Mouse (Mus musculus) intestine, postnatal 0 days (tissue): ENCODE results near the gene Nav3. TPM values are rescaled to one million over a fixed set of nuclear protein-coding genes. Genes with fewer than 3 reads are reported as not detected.

Experiments used
- ATAC-seq: fragments of 200-750 bp; cut with Nextera tagmentation; 2 replicates; pipeline ENCODE4 v1.8.0; 2017; ENCODE audit warnings: mild to moderate bottlenecking, moderate TSS enrichment, moderate library complexity
- H3K27ac ChIP-seq: fragments of 300-500 bp; sonication (generic); 2 replicates; pipeline ENCODE4 v1.5.1; 2014; ENCODE audit warnings: mild to moderate bottlenecking, low read depth, low read length, moderate library complexity
- H3K27me3 ChIP-seq: fragments of 300-500 bp; sonication (generic); replicated peaks from 2 replicates; pipeline ENCODE4 v1.6.1; 2014; ENCODE audit warnings: low read length, mixed read lengths; ENCODE audit not compliant: control insufficient read depth, insufficient read depth
- H3K36me3 ChIP-seq: fragments of 300-500 bp; sonication (generic); 2 replicates; pipeline ENCODE4 v1.6.1; 2014; ENCODE audit warnings: mild to moderate bottlenecking, moderate library complexity; ENCODE audit not compliant: control insufficient read depth, insufficient read depth
- H3K4me1 ChIP-seq: fragments of 300-500 bp; sonication (generic); replicated peaks from 2 replicates; pipeline ENCODE4 v1.6.1; 2014; ENCODE audit warnings: antibody characterized with exemption, low read length, mixed read lengths; ENCODE audit not compliant: control insufficient read depth, insufficient read depth
- H3K4me2 ChIP-seq: fragments of 300-500 bp; sonication (generic); replicated peaks from 2 replicates; pipeline ENCODE4 v1.6.1; 2014; ENCODE audit warnings: low read depth, mild to moderate bottlenecking, moderate library complexity
- H3K4me3 ChIP-seq: fragments of 300-500 bp; sonication (generic); 2 replicates; pipeline ENCODE4 v1.5.1; 2014; ENCODE audit warnings: low read depth, low read length
- H3K9ac ChIP-seq: fragments of 300-500 bp; sonication (generic); 2 replicates; pipeline ENCODE4 v1.6.1; 2014; ENCODE audit warnings: mild to moderate bottlenecking, low read depth, low read length
- H3K9me3 ChIP-seq: fragments of 300-500 bp; sonication (generic); 2 replicates; pipeline ENCODE4 v1.6.1; 2016; ENCODE audit warnings: mixed run types; ENCODE audit not compliant: control insufficient read depth
- CTCF ChIP-seq: sonication (generic); IDR thresholded peaks from 2 replicates; pipeline ENCODE4 v1.5.1; 2016; ENCODE audit warnings: low read depth, mild to moderate bottlenecking, control low read depth, antibody characterized with exemption, moderate library complexity
- WGBS: fragments of 180-500 bp; shearing (Covaris S2); extraction: QIAGEN DNeasy Blood & Tissue Kit; methylation state at CpG from one replicate; pipeline ENCODE4 v1.1.7; 2014; 5-methylcytosine and 5-hydroxymethylcytosine counted together
- polyA plus RNA-seq: library from polyadenylated mRNA; unstranded; fragments of >200 nt; fragmentation: Nextera tagmentation; extraction: Ambion mirVana; gene quantifications from 2 replicates; pipeline ENCODE4 v1.2.1, GENCODE M21; 2015

Nav3 gene
- polyA plus RNA-seq, 1 experiment from 2014 or later: 0.77 TPM

DNA sequence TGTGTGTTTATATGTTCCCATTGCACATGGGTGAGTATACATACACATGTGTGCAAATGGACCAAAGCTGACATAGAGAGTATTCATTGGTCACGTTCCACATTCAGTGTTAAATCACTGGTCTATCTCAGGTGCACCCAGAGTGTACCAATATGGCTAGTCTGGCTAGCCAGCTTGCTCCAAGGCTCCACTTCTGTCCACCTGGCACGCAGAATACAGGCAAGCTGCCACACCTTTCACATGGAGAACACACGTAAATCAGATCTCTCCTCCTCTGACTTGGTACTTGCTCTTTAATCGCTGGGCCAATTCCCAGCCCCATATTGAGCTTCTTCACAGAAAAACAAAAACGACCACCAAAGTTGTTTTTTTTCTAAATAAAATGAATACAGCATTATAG lies 150.4 kb downstream of the Nav3 start:
- H3K27ac ChIP-seq: no peak overlapping the region
- no peak overlapping the region for H3K4me2 ChIP-seq
- 81% methylated on average over 5 of the region's 5 CpGs for WGBS
- H3K9me3 ChIP-seq: no peaks in the 10 kb centered on the region
- H3K4me3 ChIP-seq: no peak overlapping the region
- H3K27me3 ChIP-seq: no peaks in the 10 kb centered on the region
- ATAC-seq: no peak
- no peaks in the 10 kb centered on the region for H3K4me1 ChIP-seq
- H3K9ac ChIP-seq: no peak overlapping the region
- TF ChIP-seq CTCF: no peak
- H3K36me3 ChIP-seq: no peaks in the 10 kb centered on the region

DNA sequence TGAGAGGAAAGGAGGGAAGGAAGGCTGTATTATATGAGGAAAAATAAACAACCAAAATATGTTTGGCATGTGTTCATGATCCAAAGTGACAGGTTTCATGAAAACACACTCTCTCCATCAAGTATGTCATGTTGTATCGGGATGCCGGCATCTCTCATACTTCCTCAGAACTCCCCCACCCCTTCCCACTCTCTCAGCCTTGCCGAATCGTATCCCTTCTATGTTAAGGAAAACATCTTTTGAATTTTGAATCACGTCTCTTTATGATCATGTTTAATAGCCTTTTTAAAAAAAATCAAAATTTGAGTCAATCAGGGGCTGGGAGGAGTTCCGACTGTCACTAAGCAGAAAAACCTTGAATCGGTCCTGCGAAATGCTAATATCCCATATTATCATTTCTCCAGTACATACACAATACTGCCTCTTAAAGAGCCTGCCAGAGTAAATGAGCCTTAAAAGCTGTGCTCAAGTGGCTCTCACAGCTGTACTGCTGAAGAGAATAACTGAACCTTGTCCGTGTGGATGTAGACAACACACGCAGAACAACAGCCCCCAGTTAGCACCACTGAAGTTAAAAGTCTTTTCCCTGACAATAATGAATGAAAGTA lies 165.9 kb downstream of the Nav3 start:
- ATAC-seq: no peak
- H3K27me3 ChIP-seq: no peaks in the 10 kb centered on the region
- no peaks in the 10 kb centered on the region for H3K36me3 ChIP-seq
- H3K4me2 ChIP-seq: no peak overlapping the region
- no peaks in the 10 kb centered on the region for H3K9me3 ChIP-seq
- no peak overlapping the region for H3K9ac ChIP-seq
- no peaks in the 10 kb centered on the region for H3K4me1 ChIP-seq
- no peak overlapping the region for H3K27ac ChIP-seq
- no peak for TF ChIP-seq CTCF
- H3K4me3 ChIP-seq: no peak overlapping the region
- 87% methylated on average over 10 of the region's 10 CpGs for WGBS

DNA sequence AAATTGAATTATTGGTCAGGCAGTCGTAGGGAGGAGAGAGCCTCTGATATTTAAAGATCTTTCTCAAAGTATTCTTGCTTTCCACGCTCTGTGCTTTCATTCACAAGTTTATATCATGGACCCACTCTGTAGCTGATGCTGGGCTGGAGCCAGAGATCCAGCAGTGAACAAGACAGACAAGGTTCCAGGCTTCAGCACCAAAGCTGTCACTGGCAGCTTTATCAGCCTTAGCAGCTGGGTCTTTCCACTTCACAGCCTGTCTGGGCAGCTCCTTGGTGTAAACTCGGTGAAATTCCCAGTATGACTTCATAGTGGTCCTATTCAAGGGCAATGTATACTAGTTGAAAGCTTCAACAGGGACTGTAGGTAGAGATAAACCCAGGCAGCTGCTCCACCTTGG lies 172.1 kb downstream of the Nav3 start:
- Histone ChIP-seq H3K4me3 (no peak overlapping the region), H3K9ac (no peak overlapping the region), H3K27ac (no peak overlapping the region), H3K27me3 (no peaks in the 10 kb centered on the region), H3K4me1 (no peaks in the 10 kb centered on the region), H3K4me2 (no peak overlapping the region), H3K9me3 (no peaks in the 10 kb centered on the region), H3K36me3 (no peaks in the 10 kb centered on the region)
- no peak for TF ChIP-seq CTCF
- ATAC-seq: no peak
- 66% methylated on average over 3 of the region's 3 CpGs for WGBS

- Histone ChIP-seq H3K36me3 (no peaks in the 10 kb centered on the region), H3K9ac (no peak overlapping the region), H3K4me2 (no peak overlapping the region), H3K27me3 (no peaks in the 10 kb centered on the region), H3K4me1 (no peaks in the 10 kb centered on the region), H3K27ac (no peak overlapping the region), H3K4me3 (no peak overlapping the region), H3K9me3 (no peaks in the 10 kb centered on the region)
- WGBS: 85% methylated on average over 2 of the region's 2 CpGs
- TF ChIP-seq CTCF: no peak
- ATAC-seq: no peak
These were observed 183.2 kb downstream of the Nav3 start for GRCm38 (mm10) chr10:110272818-110273217.

DNA sequence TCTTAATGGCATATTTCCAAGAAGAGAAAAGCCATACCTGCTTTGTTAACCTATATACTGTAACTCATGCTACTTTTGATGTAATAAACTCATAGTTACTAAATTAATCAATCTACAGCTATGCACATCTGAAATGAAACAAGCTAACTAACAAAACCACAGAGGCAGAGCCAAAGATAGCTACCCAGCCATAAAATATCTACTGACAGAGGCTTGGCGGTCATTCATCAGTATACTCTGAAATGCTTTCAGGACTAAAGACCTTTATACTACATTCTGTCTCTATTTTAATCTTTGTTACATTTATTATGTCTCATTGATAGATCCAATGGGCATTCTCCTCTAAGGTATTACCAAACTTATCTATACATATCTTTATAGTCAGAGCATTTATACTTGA lies 185.4 kb downstream of the Nav3 start:
- TF ChIP-seq CTCF: no peak
- Histone ChIP-seq H3K4me3 (no peak overlapping the region), H3K27me3 (no peaks in the 10 kb centered on the region), H3K27ac (no peak overlapping the region), H3K9ac (no peak overlapping the region), H3K4me2 (no peak overlapping the region), H3K4me1 (no peaks in the 10 kb centered on the region), H3K36me3 (no peaks in the 10 kb centered on the region), H3K9me3 (no peaks in the 10 kb centered on the region)
- no peak for ATAC-seq
- 83% methylated on average over 1 of the region's 1 CpGs for WGBS

GRCm38 (mm10) chr10:110242128-110242561 lies 213.9 kb downstream of the Nav3 start:
- Histone ChIP-seq H3K9ac (no peak overlapping the region), H3K27ac (no peak overlapping the region), H3K4me1 (no peaks in the 10 kb centered on the region), H3K27me3 (no peaks in the 10 kb centered on the region), H3K36me3 (no peaks in the 10 kb centered on the region), H3K9me3 (no peaks in the 10 kb centered on the region), H3K4me3 (no peak overlapping the region), H3K4me2 (no peak overlapping the region)
- no peak for TF ChIP-seq CTCF
- WGBS: 83% methylated on average over 3 of the region's 3 CpGs
- ATAC-seq: no peak

DNA sequence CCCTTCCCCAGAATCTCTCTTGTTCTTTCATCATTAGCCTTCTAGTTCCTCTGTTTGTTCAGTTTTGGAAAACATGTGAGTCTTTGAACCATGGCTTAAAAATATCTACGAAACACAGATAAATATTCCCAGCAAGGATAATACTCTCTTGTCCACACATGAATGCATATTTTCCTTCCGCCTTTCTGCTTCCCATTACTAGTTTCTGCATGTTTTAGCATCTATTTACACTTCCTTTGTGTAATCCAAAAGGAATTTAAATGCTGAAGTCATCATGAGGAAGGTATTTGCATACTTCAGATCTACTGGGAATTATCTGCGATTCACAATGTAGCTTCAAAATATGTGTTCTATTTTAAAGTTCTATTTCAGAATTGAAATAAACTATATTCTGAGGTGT lies 215.3 kb downstream of the Nav3 start:
- 77% methylated on average over 3 of the region's 3 CpGs for WGBS
- Histone ChIP-seq H3K27me3 (no peaks in the 10 kb centered on the region), H3K4me2 (no peak overlapping the region), H3K9me3 (no peaks in the 10 kb centered on the region), H3K4me1 (no peaks in the 10 kb centered on the region), H3K4me3 (no peak overlapping the region), H3K36me3 (no peaks in the 10 kb centered on the region), H3K27ac (no peak overlapping the region), H3K9ac (no peak overlapping the region)
- ATAC-seq: no peak
- no peak for TF ChIP-seq CTCF
